Comparison of ENCODE assay signal across 9 mouse cellular contexts in genomic region chr4:138554934-138555333, GRCm38 (mm10).
DNase-seq lines count a peak whose midpoint lies in the region; ATAC-seq and TF ChIP-seq lines count a peak whose summit lies in the region.
"Had no signal": no experiment of that assay in that cellular context is flagged by ENCODE, and none has a peak within 500 bp of the region (broad histone marks: within the 10 kb centered on the region; RNA-seq: fewer than 3 reads in every experiment).

No protein-coding gene starts in this region.

- TF ChIP-seq POLR2A in brain, embryonic 14.5 days (IDR thresholded peaks at IDR 0.05; ENCODE audit: borderline replicate concordance, extremely low read depth, insufficient read depth, insufficient read length, poor library complexity, severe bottlenecking): no peak

- WGBS in forebrain, embryonic 13.5 days: 1% methylated on average over 14 of the region's 14 CpGs
- WGBS in kidney, embryonic 14.5 days: 3% methylated on average over 14 of the region's 14 CpGs

- TF ChIP-seq CTCF in brain, embryonic 14.5 days (IDR thresholded peaks at IDR 0.05; ENCODE audit: borderline replicate concordance, extremely low read depth, insufficient read depth, insufficient read length): no peak

- H3K4me1 ChIP-seq in forebrain, embryonic 13.5 days: peaks cover 33% of the 10 kb centered on the region
- peaks cover 26% of the 10 kb centered on the region for H3K4me1 ChIP-seq in kidney, embryonic 14.5 days (ENCODE audit: control insufficient read depth, insufficient read depth, low read length)

- no peak overlapping the region for H3K4me3 ChIP-seq in forebrain, embryonic 13.5 days
- H3K4me3 ChIP-seq in kidney, embryonic 14.5 days (ENCODE audit: low read length): peak overlapping the region; percentile 20

- peak overlapping the region; percentile 54 for H3K4me2 ChIP-seq in forebrain, embryonic 13.5 days
- peak overlapping the region; percentile 39 for H3K4me2 ChIP-seq in kidney, embryonic 14.5 days (replicated peaks; ENCODE audit: low read depth, low read length)

- peaks cover 49% of the 10 kb centered on the region for H3K27me3 ChIP-seq in forebrain, embryonic 13.5 days
- peaks cover 16% of the 10 kb centered on the region for H3K27me3 ChIP-seq in kidney, embryonic 14.5 days (ENCODE audit: control insufficient read depth, insufficient read depth, low read length)

- 0 out of 2 replicates have a peak, but pooled peaks have one; percentile 36 for ATAC-seq in forebrain, embryonic 13.5 days
- ATAC-seq in kidney, embryonic 14.5 days (ENCODE audit: low FRiP score, low TSS enrichment): 0 out of 2 replicates have a peak, but pooled peaks have one; percentile 50

- no peak overlapping the region for H3K27ac ChIP-seq in forebrain, embryonic 13.5 days
- H3K27ac ChIP-seq in kidney, embryonic 14.5 days (ENCODE audit: low read depth, low read length): no peak overlapping the region
- H3K27ac ChIP-seq: liver, embryonic 14.5 days had no signal

- H3K9ac ChIP-seq in forebrain, embryonic 13.5 days: no peak overlapping the region
- H3K9ac ChIP-seq in kidney, embryonic 14.5 days (ENCODE audit: low read depth, low read length): no peak overlapping the region
- H3K9ac ChIP-seq: liver, embryonic 14.5 days had no signal

- no peaks in the 10 kb centered on the region for H3K36me3 ChIP-seq in forebrain, embryonic 13.5 days (ENCODE audit: poor library complexity, severe bottlenecking)
- no peaks in the 10 kb centered on the region for H3K36me3 ChIP-seq in kidney, embryonic 14.5 days (ENCODE audit: control insufficient read depth, insufficient read depth, low read length)

- H3K9me3 ChIP-seq in forebrain, embryonic 13.5 days (replicated peaks): no peaks in the 10 kb centered on the region
- H3K9me3 ChIP-seq in kidney, embryonic 14.5 days (ENCODE audit: control insufficient read depth, low read length): no peaks in the 10 kb centered on the region

- peak; percentile 68 for DNase-seq in brain, embryonic 14.5 days (ENCODE audit: low read depth)
- peak; percentile 47 for DNase-seq in lung, postnatal 36 days
- no peak for DNase-seq in thymus, postnatal 36 days
- DNase-seq in spleen, adult 12 weeks (ENCODE audit: low spot score): no peak
- DNase-seq in right cerebral cortex, postnatal 25 days: no peak
- DNase-seq in adrenal gland, adult (ENCODE audit: inconsistent age in 2 of 2, low spot score in 1 of 2): no peak

Comparison
In these comparisons a context has a peak if more than half of its experiments do, and no peak if none do; other contexts are left out.
1. DNase-seq: peak in brain, embryonic 14.5 days (single experiment) and lung, postnatal 36 days (single experiment); none in thymus, postnatal 36 days (0 of 2), spleen, adult 12 weeks (single experiment), right cerebral cortex, postnatal 25 days (single experiment) and adrenal gland, adult (0 of 2).